Mouse (Mus musculus) ES-Bruce4 (cell line): ENCODE measurements around the gene Zfp961.

Experiments
- CTCF ChIP-seq: IDR thresholded peaks from one replicate; pipeline ENCODE4 v1.8.1; 2011; ENCODE audit warnings: low read depth, low read length
- EP300 ChIP-seq: IDR thresholded peaks from 2 replicates; pipeline ENCODE4 v1.6.1; 2011; ENCODE audit warnings: low read depth, low read length; ENCODE audit not compliant: insufficient read depth

DNA sequence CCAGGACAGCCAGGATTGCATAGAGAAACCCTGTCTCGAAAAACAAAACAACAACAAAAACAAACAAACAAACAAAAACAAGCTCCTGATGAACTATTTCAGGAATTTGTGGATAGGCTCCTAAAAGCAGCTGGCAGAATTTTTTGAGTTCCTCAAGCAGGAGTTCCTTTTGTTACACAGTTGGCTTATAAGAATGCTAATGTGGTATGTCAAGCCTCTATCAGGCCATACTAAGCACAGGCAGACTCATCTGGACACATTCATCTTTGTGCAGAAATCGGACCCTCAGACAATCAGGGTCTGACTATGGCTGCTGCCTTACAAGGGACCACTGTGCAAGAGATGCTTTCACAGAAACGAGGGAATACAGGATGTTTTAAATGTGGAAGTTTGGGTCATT is 23.4 kb downstream of the Zfp961 start:
- TF ChIP-seq CTCF (no peak), EP300 (no peak)
